Mouse (Mus musculus): ENCODE measurements around the gene Lefty2.

DNA sequence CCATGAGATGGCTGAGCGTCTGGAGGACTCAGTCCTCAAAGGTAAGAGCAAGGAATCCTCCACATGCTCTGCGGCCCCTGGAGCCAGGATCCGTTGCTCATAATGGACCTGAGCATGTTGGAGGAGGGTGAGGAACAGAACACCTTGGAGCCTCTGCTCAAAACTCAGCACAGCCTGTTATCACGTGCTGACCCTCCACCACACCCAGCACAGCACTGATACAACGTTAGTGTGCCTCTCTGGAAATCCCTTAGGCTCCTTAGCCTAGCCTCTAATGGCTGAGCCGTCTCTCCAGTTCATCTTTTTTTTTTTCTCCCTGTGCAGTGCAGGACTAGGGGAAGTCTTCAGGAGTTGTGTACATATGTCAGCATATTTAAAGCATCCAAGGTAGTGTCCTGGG is 32.9 kb upstream of the Lefty2 start:
- no peak for TF ChIP-seq CTCF (IDR thresholded peaks at IDR 0.05; ENCODE audit: insufficient read depth, low read length)
- no peak for TF ChIP-seq POLR2A (IDR thresholded peaks at IDR 0.05; ENCODE audit: borderline replicate concordance, extremely low read depth, low read depth, low read length)

Measured in lung, adult 2 months (tissue).